Mouse (Mus musculus) lung, postnatal 0 days (tissue): ENCODE measurements around the gene Ap3m1.

Experiments
- CTCF ChIP-seq: IDR thresholded peaks from 2 replicates; pipeline ENCODE4 v1.5.1; 2016; ENCODE audit warnings: antibody characterized with exemption, mild to moderate bottlenecking
- EP300 ChIP-seq: IDR thresholded peaks from 2 replicates; pipeline ENCODE4 v1.6.1; 2016; ENCODE audit warnings: antibody characterized with exemption, mild to moderate bottlenecking, control low read depth

DNA sequence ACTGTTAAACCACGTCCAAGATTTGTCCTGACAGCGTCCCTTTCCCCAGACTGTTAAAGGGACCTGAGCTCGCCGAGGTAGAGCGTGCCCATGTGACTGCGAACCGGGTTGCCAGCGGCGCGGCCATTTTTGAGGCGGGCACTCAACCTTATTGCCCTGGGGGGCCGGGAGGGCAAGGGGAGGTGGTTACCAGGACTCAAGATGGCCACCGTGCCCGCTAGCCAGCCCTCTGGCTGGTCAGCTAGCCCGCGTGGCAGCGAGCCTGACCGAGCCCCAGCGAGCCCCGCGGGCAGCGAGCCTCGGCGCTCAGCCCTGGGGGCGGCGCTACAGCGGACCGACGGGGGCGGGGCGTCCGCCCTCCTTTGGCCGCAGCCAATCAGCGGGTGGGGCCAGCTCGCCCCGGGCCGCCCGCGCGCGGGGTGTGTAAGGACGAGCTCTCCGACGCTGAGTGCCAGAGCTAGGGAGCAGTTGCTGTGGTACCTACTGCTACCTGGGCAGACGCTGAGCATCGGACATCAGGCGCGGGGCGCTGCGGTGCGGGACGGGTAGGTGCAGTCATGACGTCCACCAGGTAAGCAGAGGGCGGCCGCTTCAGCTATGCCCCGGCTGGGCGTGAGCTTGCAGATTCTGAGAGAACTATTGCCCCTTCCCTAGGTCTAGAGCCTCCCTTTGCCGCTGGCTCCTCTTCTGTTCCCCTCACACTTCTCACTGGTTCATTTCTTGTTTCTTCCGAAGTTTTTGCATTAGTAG lies 23.6 kb upstream of the Ap3m1 start:
- TF ChIP-seq CTCF (peak; percentile 5; the same call in 1 of the 2 replicates), EP300 (no peak)
